Mouse (Mus musculus) erythroblast, embryonic 14.5 days (primary cell): ENCODE data around the gene Mov10. TPM values are rescaled to one million over a fixed set of nuclear protein-coding genes. Genes with fewer than 3 reads are reported as not detected.
"Not testable (repeated sequence)": the region's sequence is repeated elsewhere in the genome, so short reads cannot be mapped to it uniquely, and the experiment has no call there.

ENCODE experiments used
- H3K27me3 ChIP-seq: 2 replicates; pipeline ENCODE4 v1.6.1; 2012; ENCODE audit warnings: inconsistent platforms; ENCODE audit not compliant: control insufficient read depth
- H3K36me3 ChIP-seq: 2 replicates; pipeline ENCODE4 v1.6.1; 2012; ENCODE audit warnings: mild to moderate bottlenecking, inconsistent platforms; ENCODE audit not compliant: control insufficient read depth
- H3K4me1 ChIP-seq: 2 replicates; pipeline ENCODE4 v1.6.1; 2012; ENCODE audit warnings: inconsistent platforms; ENCODE audit not compliant: control insufficient read depth
- H3K4me3 ChIP-seq: replicated peaks from 2 replicates; pipeline ENCODE3; 2012; ENCODE audit warnings: moderate library complexity, mild to moderate bottlenecking, inconsistent platforms
- H3K9me3 ChIP-seq: 2 replicates; pipeline ENCODE4 v1.6.1; 2012; ENCODE audit warnings: low read length, inconsistent platforms, mixed read lengths; ENCODE audit not compliant: control insufficient read depth
- GATA1 ChIP-seq: IDR thresholded peaks from 2 replicates; pipeline ENCODE4 v1.6.1; 2012; ENCODE audit warnings: low read length, inconsistent platforms, mixed read lengths
- TAL1 ChIP-seq: IDR thresholded peaks from 3 replicates; pipeline ENCODE4 v1.6.1; 2012; ENCODE audit warnings: low read length, inconsistent platforms, mixed read lengths
- polyA plus RNA-seq: library from polyadenylated mRNA; stranded (reverse); fragments of >175 nt; gene quantifications from 2 replicates; pipeline ENCODE4 v1.2.3, GENCODE M21; 2012

The Mov10 gene
- polyA plus RNA-seq, 1 experiment = 1.0 TPM

DNA sequence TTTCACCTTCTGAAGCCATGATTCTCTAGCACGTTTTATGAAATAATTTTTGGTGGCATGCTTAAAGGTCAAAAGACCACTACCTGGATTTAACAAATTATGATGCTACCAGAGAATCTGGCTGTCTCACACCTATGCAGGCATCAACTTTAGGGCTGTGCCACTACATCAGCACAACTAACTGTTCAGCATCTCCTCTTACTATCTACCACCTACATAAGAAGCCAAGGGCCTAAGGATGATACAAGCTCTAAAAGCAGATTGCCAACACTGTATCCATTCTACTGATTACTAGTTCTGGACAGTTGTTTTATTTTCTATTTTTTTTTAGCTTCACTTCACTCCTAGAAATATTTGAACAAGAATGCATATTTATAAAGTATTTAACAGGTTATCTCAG lies 36.1 kb upstream of the Mov10 start:
- TF ChIP-seq GATA1 (no peak), TAL1 (no peak)
- peaks cover 46% of the 10 kb centered on the region for H3K4me1 ChIP-seq
- no peaks in the 10 kb centered on the region for H3K9me3 ChIP-seq
- H3K36me3 ChIP-seq = peaks cover 73% of the 10 kb centered on the region
- H3K27me3 ChIP-seq = no peaks in the 10 kb centered on the region
- no peak overlapping the region for H3K4me3 ChIP-seq

- Histone ChIP-seq H3K9me3 (no peaks in the 10 kb centered on the region), H3K27me3 (no peaks in the 10 kb centered on the region), H3K36me3 (peaks cover 81% of the 10 kb centered on the region), H3K4me1 (peaks cover 3% of the 10 kb centered on the region), H3K4me3 (no peak overlapping the region)
- TF ChIP-seq TAL1 (no peak), GATA1 (no peak)
These were observed 28.2 kb upstream of the Mov10 start for GRCm38 (mm10) chr3:104846601-104847000.

DNA sequence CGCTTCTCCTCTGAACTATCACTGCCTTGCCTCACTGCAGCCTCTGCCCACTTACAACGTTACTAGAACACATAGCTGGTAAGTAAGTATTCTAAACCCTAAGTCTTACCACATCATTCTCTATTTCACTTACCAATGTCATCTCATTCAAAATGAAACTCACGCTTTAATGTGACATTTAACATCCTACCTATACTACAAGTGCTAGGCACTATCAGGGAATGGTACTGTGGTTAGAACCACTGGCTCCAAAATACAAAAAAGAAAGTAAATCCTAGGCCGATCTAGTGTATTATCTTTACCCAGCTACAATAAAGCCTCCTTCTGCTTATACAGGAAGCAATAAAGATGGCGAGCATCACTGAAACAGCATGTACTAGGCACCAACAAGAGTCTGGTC lies 22.7 kb upstream of the Mov10 start:
- no peaks in the 10 kb centered on the region for H3K4me1 ChIP-seq
- H3K9me3 ChIP-seq = no peaks in the 10 kb centered on the region
- H3K36me3 ChIP-seq = peaks cover 94% of the 10 kb centered on the region
- no peaks in the 10 kb centered on the region for H3K27me3 ChIP-seq
- no peak overlapping the region for H3K4me3 ChIP-seq
- TF ChIP-seq TAL1 = no peak
- TF ChIP-seq GATA1 = no peak

DNA sequence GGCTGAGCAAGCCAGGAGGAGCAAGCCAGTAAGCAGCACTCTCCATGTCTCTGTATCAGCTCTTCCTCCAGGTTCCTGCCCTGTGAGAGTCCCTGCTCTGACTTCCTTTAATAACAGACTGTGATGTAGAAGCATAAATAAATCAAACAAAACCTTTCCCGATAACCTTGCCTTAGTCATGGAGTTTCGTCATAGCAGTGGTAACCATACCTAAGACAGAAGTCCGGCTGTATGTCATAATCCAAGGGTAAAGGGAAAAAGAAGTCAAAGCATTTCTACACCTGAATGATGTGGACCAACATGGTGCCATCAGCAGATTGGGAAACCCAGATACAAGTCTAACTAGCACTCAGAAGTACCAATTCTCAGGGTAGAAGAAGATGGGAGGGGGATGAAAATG lies 17.4 kb upstream of the Mov10 start:
- H3K4me1 ChIP-seq = no peaks in the 10 kb centered on the region
- H3K27me3 ChIP-seq = no peaks in the 10 kb centered on the region
- TF ChIP-seq TAL1 = no peak
- TF ChIP-seq GATA1 = no peak
- H3K36me3 ChIP-seq = peaks cover 93% of the 10 kb centered on the region
- H3K9me3 ChIP-seq = no peaks in the 10 kb centered on the region
- H3K4me3 ChIP-seq = no peak overlapping the region

DNA sequence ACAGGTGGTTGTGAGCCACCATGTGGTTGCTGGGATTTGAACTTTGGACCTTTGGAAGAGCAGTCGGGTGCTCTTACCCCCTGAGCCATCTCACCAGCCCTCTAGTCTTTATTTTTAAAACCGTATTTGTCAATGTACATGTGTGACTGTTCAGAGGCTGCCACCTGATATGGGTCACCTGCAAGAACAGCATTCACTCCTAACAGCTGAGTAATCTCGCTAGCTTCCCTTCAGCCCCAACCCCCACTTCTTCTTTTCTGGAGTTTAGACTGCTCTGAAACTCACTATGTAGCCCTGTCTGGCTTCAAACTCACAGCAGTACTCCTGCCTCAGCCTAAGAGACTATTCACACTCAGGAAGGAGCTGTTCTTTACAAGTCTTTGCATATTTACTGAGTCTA lies 4.0 kb upstream of the Mov10 start:
- Histone ChIP-seq H3K36me3 (peaks cover 56% of the 10 kb centered on the region), H3K4me3 (no peak overlapping the region), H3K27me3 (no peaks in the 10 kb centered on the region), H3K9me3 (no peaks in the 10 kb centered on the region), H3K4me1 (peaks cover 20% of the 10 kb centered on the region)
- TF ChIP-seq GATA1 = no peak
- no peak for TF ChIP-seq TAL1

GRCm38 (mm10) chr3:104820426-104820825 lies 2.1 kb upstream of the Mov10 start:
- Histone ChIP-seq H3K27me3 (no peaks in the 10 kb centered on the region), H3K36me3 (peaks cover 40% of the 10 kb centered on the region)
- TF ChIP-seq TAL1 = no peak
- TF ChIP-seq GATA1 = no peak

DNA sequence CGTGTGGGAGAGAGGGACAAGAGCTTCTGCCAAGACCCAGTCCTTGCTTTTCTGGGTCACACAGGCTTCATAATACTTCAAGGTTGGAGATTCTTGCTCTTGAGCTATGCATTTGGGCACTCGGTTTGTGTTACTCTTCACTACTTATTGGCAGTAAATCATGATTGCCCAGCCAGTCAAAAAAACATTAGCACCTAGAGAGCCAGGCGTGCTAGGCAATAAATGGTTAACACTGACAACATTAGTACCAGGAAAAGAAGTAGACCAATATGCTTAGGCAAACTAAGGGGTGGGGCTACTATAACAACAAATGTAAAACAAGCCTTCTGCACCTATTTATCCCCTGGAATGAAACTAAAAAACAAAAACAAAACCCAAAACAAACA lies 379 bp upstream of the Mov10 start:
- TF ChIP-seq GATA1 (no peak), TAL1 (no peak)
- H3K9me3 ChIP-seq = no peaks in the 10 kb centered on the region
- H3K27me3 ChIP-seq = no peaks in the 10 kb centered on the region
- peaks cover 33% of the 10 kb centered on the region for H3K36me3 ChIP-seq
- H3K4me3 ChIP-seq = peak overlapping the region; percentile 91
- peaks cover 25% of the 10 kb centered on the region for H3K4me1 ChIP-seq

More at GRCm38 (mm10) chr3:104820426-104820825, 2.1 kb upstream of the Mov10 start:
- Histone ChIP-seq H3K4me1 (peaks cover 25% of the 10 kb centered on the region), H3K9me3 (no peaks in the 10 kb centered on the region), H3K4me3 (no peak overlapping the region)

DNA sequence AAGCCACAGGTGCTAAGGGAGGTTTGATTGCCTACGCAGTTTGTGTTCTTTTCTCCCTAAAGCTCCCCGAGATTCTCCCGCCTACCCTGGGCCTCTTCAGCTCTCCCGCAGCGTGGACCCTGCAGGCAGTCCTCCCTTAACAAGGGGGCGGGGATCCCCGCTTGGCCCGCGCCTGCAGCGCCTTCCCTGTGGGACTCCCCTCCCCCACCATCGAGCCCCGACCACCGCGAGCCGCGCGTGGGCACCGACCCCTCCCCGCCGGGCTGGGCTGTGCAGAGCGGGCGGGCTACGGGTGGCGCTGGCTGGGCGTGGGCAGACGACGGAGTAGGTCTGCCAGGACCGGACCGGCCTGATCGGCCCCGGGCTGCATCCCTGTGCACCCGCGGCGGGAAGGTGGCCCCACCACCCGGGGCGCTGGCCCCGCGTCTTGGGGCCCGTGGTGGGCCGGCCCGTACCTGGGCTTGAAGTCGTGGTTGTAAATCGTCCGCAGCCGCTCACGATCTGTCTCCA lies 827 bp downstream of the Mov10 start:
- TF ChIP-seq GATA1 (no peak), TAL1 (no peak)
- Histone ChIP-seq H3K36me3 (peaks cover 31% of the 10 kb centered on the region), H3K27me3 (no peaks in the 10 kb centered on the region), H3K4me1 (peaks cover 25% of the 10 kb centered on the region), H3K9me3 (no peaks in the 10 kb centered on the region), H3K4me3 (peak overlapping the region; percentile 91)

DNA sequence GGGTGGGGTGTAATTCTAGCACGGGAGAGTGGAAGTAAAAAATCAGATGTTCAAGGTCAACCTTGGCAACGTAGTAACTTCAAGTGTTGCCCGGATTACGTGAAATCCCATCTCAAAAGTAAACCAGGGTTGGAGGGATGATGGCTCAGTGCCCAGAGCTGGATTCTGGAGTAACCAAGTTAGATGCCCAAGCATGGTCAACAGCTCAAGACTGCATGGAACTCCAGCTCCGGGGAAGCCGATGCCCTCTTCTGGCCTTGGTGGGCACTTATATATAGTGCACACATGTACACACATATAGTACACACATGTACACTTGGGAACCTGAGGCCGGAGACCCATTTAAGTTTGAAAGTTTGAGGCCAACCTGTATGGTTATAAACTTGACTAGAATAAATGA lies 2.2 kb downstream of the Mov10 start:
- no peak overlapping the region for H3K4me3 ChIP-seq
- H3K9me3 ChIP-seq = no peaks in the 10 kb centered on the region
- H3K27me3 ChIP-seq = no peaks in the 10 kb centered on the region
- H3K36me3 ChIP-seq = peaks cover 18% of the 10 kb centered on the region
- peaks cover 25% of the 10 kb centered on the region for H3K4me1 ChIP-seq
- no peak for TF ChIP-seq GATA1
- no peak for TF ChIP-seq TAL1

GRCm38 (mm10) chr3:104815346-104815745 lies 3.0 kb downstream of the Mov10 start:
- Histone ChIP-seq H3K4me1 (peaks cover 25% of the 10 kb centered on the region), H3K27me3 (no peaks in the 10 kb centered on the region)

DNA sequence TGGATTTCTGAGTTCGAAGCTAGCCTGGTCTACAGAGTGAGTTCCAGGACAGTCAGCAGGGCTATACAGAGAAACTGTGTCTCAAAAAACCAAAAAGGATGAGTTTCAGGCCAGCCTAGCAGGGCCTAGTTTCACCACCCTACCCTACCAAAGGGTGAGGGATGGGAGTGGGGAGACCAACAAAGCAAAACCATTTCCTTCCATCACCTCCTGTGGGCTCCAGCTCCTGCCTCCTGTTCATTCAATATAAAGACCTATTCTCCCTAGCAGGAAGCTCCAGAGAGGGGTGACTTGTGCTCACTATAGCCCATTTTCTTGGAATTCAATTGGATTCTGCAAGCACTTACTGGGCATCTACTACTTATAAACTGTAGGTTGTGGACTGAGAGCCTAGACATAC lies 3.6 kb downstream of the Mov10 start:
- H3K4me1 ChIP-seq = peaks cover 25% of the 10 kb centered on the region
- H3K9me3 ChIP-seq = no peaks in the 10 kb centered on the region

More at GRCm38 (mm10) chr3:104815346-104815745, 3.0 kb downstream of the Mov10 start:
- Histone ChIP-seq H3K36me3 (peaks cover 10% of the 10 kb centered on the region), H3K4me3 (no peak overlapping the region), H3K9me3 (no peaks in the 10 kb centered on the region)
- no peak for TF ChIP-seq GATA1
- TF ChIP-seq TAL1 = no peak

DNA sequence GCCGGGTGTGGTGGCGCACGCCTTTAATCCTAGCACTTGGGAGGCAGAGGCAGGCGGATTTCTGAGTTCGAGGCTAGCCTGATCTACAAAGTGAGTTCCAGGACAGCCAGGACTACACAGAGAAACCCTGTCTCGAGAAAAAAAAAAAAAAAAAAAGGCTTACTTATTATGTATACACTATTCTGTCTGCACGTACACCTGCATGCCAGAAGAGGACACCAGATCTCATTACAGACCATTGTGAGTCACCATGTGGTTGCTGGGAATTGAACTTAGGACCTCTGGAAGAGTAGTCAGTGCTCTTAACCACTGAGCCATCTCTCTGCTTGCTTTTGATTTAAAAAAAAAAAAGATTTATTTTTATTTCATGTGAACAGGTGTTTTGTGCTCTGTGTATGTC lies 5.1 kb downstream of the Mov10 start:
- not testable (repeated sequence) for H3K36me3 ChIP-seq, H3K9me3 ChIP-seq, H3K4me3 ChIP-seq, H3K27me3 ChIP-seq
- peaks cover 13% of the 10 kb centered on the region for H3K4me1 ChIP-seq

More for the DNA sequence above, 3.6 kb downstream of the Mov10 start:
- TF ChIP-seq GATA1 = no peak
- TF ChIP-seq TAL1 = no peak
- Histone ChIP-seq H3K27me3 (no peaks in the 10 kb centered on the region), H3K4me3 (no peak overlapping the region), H3K36me3 (peaks cover 4% of the 10 kb centered on the region; the same call in 1 of the 2 replicates)
